Mouse (Mus musculus) forebrain, embryonic 12.5 days (tissue): ENCODE results near the gene Gm21190. TPM values are rescaled to one million over a fixed set of nuclear protein-coding genes. Genes with fewer than 3 reads are reported as not detected.
"Not testable (repeated sequence)": the region's sequence is repeated elsewhere in the genome, so short reads cannot be mapped to it uniquely, and the experiment has no call there.

Experiments used
- ATAC-seq: fragments of 200-750 bp; cut with Nextera tagmentation; 2 replicates; pipeline ENCODE4 v1.8.0; 2017; ENCODE audit warnings: moderate TSS enrichment; ENCODE audit not compliant: low FRiP score
- H3K27ac ChIP-seq: fragments of 300-500 bp; sonication (generic); 2 replicates; pipeline ENCODE4 v1.5.1; 2016; ENCODE audit warnings: mild to moderate bottlenecking
- H3K27me3 ChIP-seq: fragments of 300-500 bp; sonication (generic); 2 replicates; pipeline ENCODE4 v1.6.1; 2016; ENCODE audit warnings: mild to moderate bottlenecking
- H3K36me3 ChIP-seq: fragments of 300-500 bp; sonication (generic); replicated peaks from 2 replicates; pipeline ENCODE4 v1.6.1; 2016; ENCODE audit warnings: mild to moderate bottlenecking
- H3K4me1 ChIP-seq: fragments of 300-500 bp; sonication (generic); 2 replicates; pipeline ENCODE4 v1.6.1; 2016
- H3K4me2 ChIP-seq: fragments of 300-500 bp; sonication (generic); 2 replicates; pipeline ENCODE4 v1.6.1; 2016; ENCODE audit warnings: mild to moderate bottlenecking, moderate library complexity
- H3K4me3 ChIP-seq: fragments of 300-500 bp; sonication (generic); replicated peaks from 2 replicates; pipeline ENCODE4 v1.5.1; 2016; ENCODE audit warnings: mild to moderate bottlenecking
- H3K9ac ChIP-seq: fragments of 300-500 bp; sonication (generic); 2 replicates; pipeline ENCODE4 v1.6.1; 2016; ENCODE audit warnings: mild to moderate bottlenecking
- H3K9me3 ChIP-seq: fragments of 300-500 bp; sonication (generic); 2 replicates; pipeline ENCODE4 v1.6.1; 2016
- WGBS: fragments of 180-500 bp; shearing (Covaris S2); methylation state at CpG from one replicate; pipeline ENCODE4 v1.1.7; 2016; 5-methylcytosine and 5-hydroxymethylcytosine counted together
- polyA plus RNA-seq: library from polyadenylated mRNA; unstranded; fragments of >200 nt; fragmentation: Nextera tagmentation; extraction: Ambion mirVana; gene quantifications from 2 replicates; pipeline ENCODE4 v1.2.1, GENCODE M21; 2016

The Gm21190 gene
- polyA plus RNA-seq, 1 experiment from 2014 or later: not detected

GRCm38 (mm10) chr5:15509911-15510310, 19.1 kb downstream of the Gm21190 start:
- not testable (repeated sequence) for H3K9ac ChIP-seq, H3K27me3 ChIP-seq, ATAC-seq, H3K27ac ChIP-seq, H3K36me3 ChIP-seq, H3K4me3 ChIP-seq, H3K4me2 ChIP-seq, H3K4me1 ChIP-seq
- 75% methylated on average over 1 of the region's 1 CpGs for WGBS
- peaks cover 46% of the 10 kb centered on the region for H3K9me3 ChIP-seq

- not testable (repeated sequence) for H3K4me2 ChIP-seq, H3K36me3 ChIP-seq, H3K4me3 ChIP-seq, H3K27me3 ChIP-seq, H3K9ac ChIP-seq, H3K27ac ChIP-seq, H3K4me1 ChIP-seq, ATAC-seq
- H3K9me3 ChIP-seq: peaks cover 47% of the 10 kb centered on the region
- 70% methylated on average over 6 of the region's 6 CpGs for WGBS
These were observed 20.3 kb downstream of the Gm21190 start for GRCm38 (mm10) chr5:15508460-15509451.

GRCm38 (mm10) chr5:15507757-15508459, 21.1 kb downstream of the Gm21190 start:
- H3K4me1 ChIP-seq, H3K9ac ChIP-seq, H3K27ac ChIP-seq, H3K27me3 ChIP-seq, H3K4me3 ChIP-seq, H3K4me2 ChIP-seq, H3K36me3 ChIP-seq: not testable (repeated sequence)
- 65% methylated on average over 6 of the region's 6 CpGs for WGBS
- peaks cover 45% of the 10 kb centered on the region for H3K9me3 ChIP-seq
- ATAC-seq: peak; percentile 82

GRCm38 (mm10) chr5:15507309-15507619, 21.8 kb downstream of the Gm21190 start:
- no peak overlapping the region for H3K4me2 ChIP-seq
- H3K9ac ChIP-seq: no peak overlapping the region
- no peaks in the 10 kb centered on the region for H3K36me3 ChIP-seq
- peaks cover 43% of the 10 kb centered on the region for H3K9me3 ChIP-seq
- 78% methylated on average over 3 of the region's 3 CpGs for whole genome bisulfite sequencing
- H3K4me1 ChIP-seq: no peaks in the 10 kb centered on the region
- H3K27ac ChIP-seq: no peak overlapping the region
- no peak overlapping the region for H3K4me3 ChIP-seq
- no peaks in the 10 kb centered on the region for H3K27me3 ChIP-seq
- ATAC-seq: peak; percentile 39

- Histone ChIP-seq H3K9me3 (peaks cover 40% of the 10 kb centered on the region), H3K27me3 (no peaks in the 10 kb centered on the region), H3K27ac (no peak overlapping the region), H3K4me2 (peak overlapping the region; percentile 33), H3K36me3 (no peaks in the 10 kb centered on the region), H3K4me1 (no peaks in the 10 kb centered on the region), H3K9ac (no peak overlapping the region), H3K4me3 (peak overlapping the region; percentile 7; the same call in 1 of the 2 replicates)
- peak; percentile 86 for ATAC-seq
- 43% methylated on average over 16 of the region's 16 CpGs for WGBS
These were observed 22.3 kb downstream of the Gm21190 start for GRCm38 (mm10) chr5:15506575-15507308.

- 34% methylated on average over 5 of the region's 5 CpGs for WGBS
- H3K9me3 ChIP-seq: peaks cover 32% of the 10 kb centered on the region
- H3K9ac ChIP-seq, H3K4me3 ChIP-seq, H3K4me2 ChIP-seq, H3K36me3 ChIP-seq, H3K27ac ChIP-seq, H3K27me3 ChIP-seq, H3K4me1 ChIP-seq: not testable (repeated sequence)
- peak; percentile 77 for ATAC-seq
These were observed 30.1 kb downstream of the Gm21190 start for GRCm38 (mm10) chr5:15498774-15499400.

- H3K27me3 ChIP-seq, H3K27ac ChIP-seq, ATAC-seq, H3K4me1 ChIP-seq, H3K9ac ChIP-seq, H3K36me3 ChIP-seq, H3K4me2 ChIP-seq, H3K4me3 ChIP-seq: not testable (repeated sequence)
- peaks cover 34% of the 10 kb centered on the region for H3K9me3 ChIP-seq
- WGBS: 81% methylated on average over 3 of the region's 3 CpGs
These were observed 30.7 kb downstream of the Gm21190 start for GRCm38 (mm10) chr5:15498350-15498749.

GRCm38 (mm10) chr5:15490934-15491333, 38.1 kb downstream of the Gm21190 start:
- ATAC-seq: peak; percentile 70
- not testable (repeated sequence) for H3K27me3 ChIP-seq, H3K4me3 ChIP-seq, H3K4me2 ChIP-seq, H3K36me3 ChIP-seq, H3K9ac ChIP-seq, H3K27ac ChIP-seq, H3K4me1 ChIP-seq
- peaks cover 28% of the 10 kb centered on the region for H3K9me3 ChIP-seq
- 62% methylated on average over 2 of the region's 2 CpGs for WGBS

- Histone ChIP-seq H3K4me1 (no peaks in the 10 kb centered on the region), H3K9ac (no peak overlapping the region), H3K27me3 (no peaks in the 10 kb centered on the region), H3K4me3 (no peak overlapping the region), H3K9me3 (peaks cover 33% of the 10 kb centered on the region), H3K27ac (no peak overlapping the region), H3K36me3 (no peaks in the 10 kb centered on the region), H3K4me2 (no peak overlapping the region)
- ATAC-seq: peak; percentile 79
- WGBS: 87% methylated on average over 5 of the region's 5 CpGs
These were observed 40.3 kb downstream of the Gm21190 start for GRCm38 (mm10) chr5:15488743-15489142.

- H3K27me3 ChIP-seq, ATAC-seq, H3K4me3 ChIP-seq, H3K4me2 ChIP-seq, H3K9ac ChIP-seq, H3K36me3 ChIP-seq, H3K27ac ChIP-seq, H3K4me1 ChIP-seq: not testable (repeated sequence)
- H3K9me3 ChIP-seq: peaks cover 31% of the 10 kb centered on the region
- 33% methylated on average over 2 of the region's 2 CpGs for WGBS
These were observed 44.4 kb downstream of the Gm21190 start for GRCm38 (mm10) chr5:15484616-15485015.

- H3K4me2 ChIP-seq, H3K27me3 ChIP-seq, H3K27ac ChIP-seq, H3K4me3 ChIP-seq, H3K9ac ChIP-seq, H3K36me3 ChIP-seq, H3K4me1 ChIP-seq, ATAC-seq: not testable (repeated sequence)
- 57% methylated on average over 4 of the region's 4 CpGs for WGBS
- peaks cover 27% of the 10 kb centered on the region for H3K9me3 ChIP-seq
These were observed 45.4 kb downstream of the Gm21190 start for GRCm38 (mm10) chr5:15483576-15483975.

- H3K9me3 ChIP-seq: peaks cover 30% of the 10 kb centered on the region
- H3K4me2 ChIP-seq, H3K27ac ChIP-seq, H3K36me3 ChIP-seq, H3K4me3 ChIP-seq, H3K9ac ChIP-seq, H3K4me1 ChIP-seq, ATAC-seq, H3K27me3 ChIP-seq: not testable (repeated sequence)
- 61% methylated on average over 2 of the region's 2 CpGs for WGBS
These were observed 46.2 kb downstream of the Gm21190 start for GRCm38 (mm10) chr5:15482815-15483214.
